Mouse (Mus musculus) midbrain, embryonic 12.5 days (tissue): ENCODE data around the gene Ccdc182. TPM values are rescaled to one million over a fixed set of nuclear protein-coding genes. Genes with fewer than 3 reads are reported as not detected.

Experiments used
- ATAC-seq: fragments of 200-750 bp; cut with Nextera tagmentation; 2 replicates; pipeline ENCODE4 v1.8.0; 2017; ENCODE audit warnings: low read depth, moderate TSS enrichment, moderate library complexity; ENCODE audit not compliant: low FRiP score
- H3K27ac ChIP-seq: fragments of 300-500 bp; sonication (generic); replicated peaks from 2 replicates; pipeline ENCODE4 v1.5.1; 2016; ENCODE audit warnings: mild to moderate bottlenecking
- H3K27me3 ChIP-seq: fragments of 300-500 bp; sonication (generic); 2 replicates; pipeline ENCODE4 v1.6.1; 2016; ENCODE audit warnings: mild to moderate bottlenecking
- H3K36me3 ChIP-seq: fragments of 300-500 bp; sonication (generic); 2 replicates; pipeline ENCODE4 v1.6.1; 2016
- H3K4me1 ChIP-seq: fragments of 300-500 bp; sonication (generic); 2 replicates; pipeline ENCODE4 v1.6.1; 2016
- H3K4me2 ChIP-seq: fragments of 300-500 bp; sonication (generic); replicated peaks from 2 replicates; pipeline ENCODE4 v1.6.1; 2016; ENCODE audit warnings: mild to moderate bottlenecking, moderate library complexity
- H3K4me3 ChIP-seq: fragments of 300-500 bp; sonication (generic); 2 replicates; pipeline ENCODE4 v1.5.1; 2016; ENCODE audit warnings: mild to moderate bottlenecking
- H3K9ac ChIP-seq: fragments of 300-500 bp; sonication (generic); replicated peaks from 2 replicates; pipeline ENCODE4 v1.6.1; 2016; ENCODE audit warnings: mild to moderate bottlenecking, moderate library complexity
- H3K9me3 ChIP-seq: fragments of 300-500 bp; sonication (generic); 2 replicates; pipeline ENCODE4 v1.6.1; 2016; ENCODE audit warnings: mild to moderate bottlenecking
- WGBS: fragments of 180-500 bp; shearing (Covaris S2); methylation state at CpG from one replicate; pipeline ENCODE4 v1.1.7; 2016; 5-methylcytosine and 5-hydroxymethylcytosine counted together
- polyA plus RNA-seq: library from polyadenylated mRNA; unstranded; fragments of >200 nt; fragmentation: Nextera tagmentation; extraction: Ambion mirVana; gene quantifications from 2 replicates; pipeline ENCODE4 v1.2.1, GENCODE M21; 2016

Gene Ccdc182
- polyA plus RNA-seq = 5.0 and 5.7 TPM in 2 replicates

- ATAC-seq = no peak
Measured at GRCm38 (mm10) chr11:88293631-88294393, at the start of gene Ccdc182. Gene Ccdc182, plus strand, starts transcription at chr11:88294058.

DNA sequence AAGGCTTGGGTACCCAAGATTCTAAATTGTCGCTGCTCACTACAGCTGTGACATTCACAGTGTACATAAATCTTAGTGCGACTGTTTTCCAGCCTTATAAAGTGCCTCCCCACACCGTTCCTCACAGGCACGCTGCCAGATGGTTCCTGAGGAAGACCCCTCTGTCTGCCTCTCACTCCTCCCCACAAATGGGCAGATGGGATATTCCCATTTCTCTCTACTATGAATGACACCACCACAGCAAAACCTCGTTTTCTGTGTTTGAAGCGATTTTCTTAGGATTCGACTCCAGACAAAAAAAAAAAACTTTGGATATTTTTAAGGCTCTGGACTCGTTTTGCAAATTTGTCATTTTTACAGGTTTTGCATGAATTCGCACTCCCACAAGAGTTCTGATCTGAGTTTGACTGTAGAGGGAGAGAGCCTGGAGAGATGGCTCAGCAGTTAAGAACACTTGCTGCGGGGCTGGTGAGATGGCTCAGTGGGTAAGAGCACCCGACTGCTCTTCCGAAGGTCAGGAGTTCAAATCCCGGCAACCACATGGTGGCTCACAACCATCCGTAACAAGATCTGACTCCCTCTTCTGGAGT is 48.2 kb upstream of the Ccdc182 start:
- Histone ChIP-seq H3K4me3 (no peak overlapping the region), H3K9me3 (no peaks in the 10 kb centered on the region), H3K27ac (no peak overlapping the region), H3K9ac (no peak overlapping the region), H3K4me2 (no peak overlapping the region), H3K4me1 (peaks cover 33% of the 10 kb centered on the region), H3K36me3 (no peaks in the 10 kb centered on the region), H3K27me3 (0 out of 2 replicates have a peak, but pooled peaks cover 2% of the 10 kb centered on the region)
- no peak for ATAC-seq
- 87% methylated on average over 14 of the region's 14 CpGs for WGBS

More at GRCm38 (mm10) chr11:88293631-88294393, at the start of gene Ccdc182:
- WGBS = 33% methylated on average over 20 of the region's 20 CpGs
- Histone ChIP-seq H3K4me3 (peak within 1 kb of the TSS; percentile 30), H3K9ac (peak within 1 kb of the TSS; percentile 50), H3K9me3 (no peaks in the 10 kb centered on the region), H3K4me2 (peak within 1 kb of the TSS; percentile 45), H3K27ac (peak within 1 kb of the TSS; percentile 67), H3K36me3 (no peaks in the 10 kb centered on the region), H3K27me3 (0 out of 2 replicates have a peak, but pooled peaks cover 8% of the 10 kb centered on the region), H3K4me1 (peaks cover 32% of the 10 kb centered on the region; the same call in 1 of the 2 replicates)

- Histone ChIP-seq H3K4me3 (no peak overlapping the region), H3K9me3 (no peaks in the 10 kb centered on the region), H3K4me1 (peaks cover 38% of the 10 kb centered on the region), H3K27ac (peak overlapping the region; percentile 39; the same call in 1 of the 2 replicates), H3K36me3 (no peaks in the 10 kb centered on the region), H3K4me2 (no peak overlapping the region), H3K9ac (no peak overlapping the region), H3K27me3 (0 out of 2 replicates have a peak, but pooled peaks cover 8% of the 10 kb centered on the region)
- ATAC-seq = no peak
- WGBS = 63% methylated on average over 5 of the region's 5 CpGs
Measured at GRCm38 (mm10) chr11:88248636-88249035, 45.2 kb upstream of the Ccdc182 start.

DNA sequence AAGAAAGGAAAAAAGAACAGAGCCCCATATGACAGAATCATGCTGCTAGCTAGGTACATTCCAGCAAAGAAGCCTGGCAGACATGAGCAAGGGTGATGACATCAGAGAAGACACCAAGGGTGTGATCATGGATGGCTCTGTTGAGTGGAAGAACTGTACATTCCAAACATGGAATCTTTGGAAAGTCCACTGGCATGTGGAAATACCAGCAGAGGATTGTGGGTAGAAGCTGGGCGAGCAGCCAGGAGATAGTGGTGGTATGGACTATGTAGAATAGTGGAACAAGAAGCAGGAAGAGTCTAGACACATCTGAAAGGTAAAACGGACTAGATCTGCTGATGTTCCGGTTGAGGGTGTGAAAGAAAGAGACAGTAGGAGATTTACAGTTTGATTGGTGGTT is 43.3 kb upstream of the Ccdc182 start:
- Histone ChIP-seq H3K4me2 (no peak overlapping the region), H3K4me3 (no peak overlapping the region), H3K27me3 (0 out of 2 replicates have a peak, but pooled peaks cover 8% of the 10 kb centered on the region), H3K27ac (no peak overlapping the region), H3K4me1 (peaks cover 45% of the 10 kb centered on the region), H3K36me3 (no peaks in the 10 kb centered on the region), H3K9ac (no peak overlapping the region), H3K9me3 (no peaks in the 10 kb centered on the region)
- no peak for ATAC-seq
- 89% methylated on average over 3 of the region's 3 CpGs for WGBS

DNA sequence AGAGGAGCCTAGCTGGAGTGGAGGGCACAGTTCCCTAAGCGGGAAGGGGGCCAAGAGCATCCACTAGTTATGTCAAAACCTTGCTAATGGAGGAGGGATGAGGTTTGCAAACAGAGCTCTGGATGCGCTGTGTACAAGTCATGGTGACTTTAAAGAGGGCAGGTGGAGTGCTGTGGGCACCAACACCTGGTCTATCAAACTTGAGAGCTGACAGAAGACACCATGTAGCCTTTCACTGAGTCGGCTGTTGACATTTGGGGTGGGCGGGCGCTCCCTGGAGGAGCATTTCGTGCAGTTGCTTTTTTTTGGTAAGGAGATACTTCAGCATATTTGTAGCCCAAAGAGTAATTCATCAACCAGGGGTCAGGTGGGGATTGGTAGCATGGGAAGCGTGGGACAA is 42.6 kb upstream of the Ccdc182 start:
- H3K27ac ChIP-seq = no peak overlapping the region
- no peak overlapping the region for H3K4me3 ChIP-seq
- no peak overlapping the region for H3K9ac ChIP-seq
- ATAC-seq = no peak
- H3K4me1 ChIP-seq = peaks cover 45% of the 10 kb centered on the region
- no peaks in the 10 kb centered on the region for H3K36me3 ChIP-seq
- WGBS = 86% methylated on average over 7 of the region's 7 CpGs
- 0 out of 2 replicates have a peak, but pooled peaks cover 8% of the 10 kb centered on the region for H3K27me3 ChIP-seq
- no peak overlapping the region for H3K4me2 ChIP-seq
- H3K9me3 ChIP-seq = no peaks in the 10 kb centered on the region

DNA sequence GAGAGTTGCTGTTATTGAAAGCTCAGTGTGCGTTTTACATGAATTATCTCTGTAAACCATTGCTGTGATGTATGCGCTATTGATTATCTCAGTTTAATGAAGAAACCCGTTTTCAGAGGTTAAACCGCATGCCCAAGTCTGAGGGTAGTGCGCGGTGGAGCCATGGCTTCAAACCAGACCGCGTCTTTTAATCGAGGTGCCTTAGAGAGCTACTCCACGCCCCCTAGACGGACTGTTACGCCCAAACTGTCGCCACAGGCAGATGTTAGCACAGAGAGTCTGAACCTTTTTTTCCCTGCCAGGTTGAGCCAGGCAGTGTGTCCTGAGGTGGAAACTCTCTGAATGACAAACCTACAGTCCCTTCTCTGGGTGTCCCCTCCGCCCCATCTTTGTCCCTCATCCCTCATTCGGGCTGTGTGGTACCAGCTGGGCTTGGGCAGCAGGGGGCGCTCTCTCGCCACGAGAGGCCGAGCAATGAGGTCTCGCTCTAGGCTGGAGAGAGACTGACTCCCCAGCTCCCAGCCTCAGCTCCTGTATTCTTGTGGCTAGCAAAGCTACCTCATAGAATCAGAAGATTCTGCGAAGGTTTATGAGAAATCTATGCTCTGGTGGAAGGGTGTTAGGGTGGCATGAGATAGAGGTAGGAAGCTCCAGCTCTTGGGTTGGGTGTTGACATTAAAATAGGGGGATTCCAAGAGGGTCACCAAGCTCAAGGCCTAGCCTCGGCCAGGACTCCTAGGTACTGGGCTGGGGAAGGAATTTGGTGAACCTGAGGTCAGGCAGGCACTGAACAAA is 41.7 kb upstream of the Ccdc182 start:
- Histone ChIP-seq H3K27me3 (0 out of 2 replicates have a peak, but pooled peaks cover 8% of the 10 kb centered on the region), H3K4me2 (peak overlapping the region; percentile 35), H3K27ac (peak overlapping the region; percentile 90), H3K9ac (0 out of 2 replicates have a peak overlapping the region, but pooled peaks have one; percentile 24), H3K4me3 (no peak overlapping the region), H3K9me3 (no peaks in the 10 kb centered on the region), H3K36me3 (no peaks in the 10 kb centered on the region), H3K4me1 (peaks cover 45% of the 10 kb centered on the region)
- ATAC-seq = peak; percentile 83
- WGBS = 12% methylated on average over 22 of the region's 22 CpGs

DNA sequence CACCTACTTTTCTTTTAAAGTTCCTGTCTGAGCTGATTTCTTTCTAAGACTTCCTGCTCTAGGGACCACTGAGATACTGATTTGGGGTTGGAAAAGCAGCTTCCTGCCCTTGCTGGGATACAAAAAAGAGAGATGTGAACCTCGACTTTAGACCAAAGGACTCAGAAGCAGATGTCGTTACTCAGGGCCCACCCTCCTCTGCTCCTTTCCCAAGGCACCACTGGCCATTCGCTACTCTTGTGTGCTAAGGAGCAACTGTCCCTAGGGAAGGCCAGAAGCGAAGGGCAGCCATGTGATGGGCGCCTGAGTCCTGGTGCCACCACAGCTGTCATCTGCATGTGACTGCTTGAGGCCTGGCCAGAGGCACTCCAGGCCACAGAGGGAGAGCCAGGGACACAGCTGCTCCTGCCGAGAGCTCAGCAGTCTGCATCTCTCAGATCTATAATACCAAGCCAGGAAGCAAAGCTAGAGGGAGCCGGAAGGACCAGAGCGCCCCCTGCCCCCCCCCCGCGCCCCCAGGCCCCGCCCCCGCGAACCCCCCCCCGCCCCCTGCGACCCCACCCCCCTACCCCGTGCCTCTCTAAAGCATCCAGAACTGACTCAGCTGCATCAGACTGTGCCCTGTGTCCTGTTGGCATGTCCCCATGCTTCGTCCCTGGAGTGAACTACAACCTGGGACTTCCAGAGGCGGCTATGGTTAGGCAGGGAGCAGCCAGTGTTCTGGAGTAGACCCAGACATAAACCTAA is 40.9 kb upstream of the Ccdc182 start:
- WGBS = 15% methylated on average over 12 of the region's 18 CpGs
- Histone ChIP-seq H3K4me3 (no peak overlapping the region), H3K27me3 (0 out of 2 replicates have a peak, but pooled peaks cover 8% of the 10 kb centered on the region), H3K4me1 (peaks cover 45% of the 10 kb centered on the region), H3K4me2 (peak overlapping the region; percentile 38), H3K9ac (peak overlapping the region; percentile 16; the same call in 1 of the 2 replicates), H3K9me3 (no peaks in the 10 kb centered on the region), H3K36me3 (no peaks in the 10 kb centered on the region), H3K27ac (peak overlapping the region; percentile 90)
- peak; percentile 80 for ATAC-seq

DNA sequence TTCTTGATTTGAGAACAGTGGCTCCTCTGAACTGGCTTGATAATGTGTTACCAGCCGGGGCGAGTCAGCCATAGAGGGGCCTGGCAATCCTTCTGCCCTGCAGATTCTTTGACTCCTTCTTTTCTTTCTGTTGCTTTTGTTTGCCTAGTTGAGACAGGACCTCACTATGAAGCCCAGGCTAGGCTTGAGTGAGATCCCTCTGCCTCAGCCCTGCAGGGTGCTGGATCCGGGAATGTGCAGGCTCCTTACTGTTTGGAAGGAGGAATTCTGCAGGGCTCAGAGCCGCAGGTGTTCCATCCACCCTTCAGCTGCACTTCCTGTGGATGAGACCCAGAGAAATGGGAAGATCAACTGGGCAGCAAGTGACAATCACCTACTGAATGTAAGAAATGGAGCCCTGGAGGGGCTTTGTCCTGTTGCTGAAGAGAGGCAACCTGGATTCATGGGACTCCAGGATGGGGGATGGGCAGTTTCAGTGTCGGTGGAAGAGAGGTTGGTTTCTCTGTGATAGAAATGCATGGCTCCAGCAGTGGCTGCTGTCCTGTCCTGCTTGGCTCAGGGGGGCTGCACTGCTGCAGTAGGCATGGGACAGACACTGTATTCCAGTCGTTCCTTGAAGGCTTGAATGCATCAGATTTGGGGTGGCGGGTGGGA is 40.2 kb upstream of the Ccdc182 start:
- Histone ChIP-seq H3K9ac (peak overlapping the region; percentile 16; the same call in 1 of the 2 replicates), H3K4me3 (peak overlapping the region; percentile 4; the same call in 1 of the 2 replicates), H3K4me1 (peaks cover 40% of the 10 kb centered on the region), H3K27me3 (0 out of 2 replicates have a peak, but pooled peaks cover 8% of the 10 kb centered on the region), H3K27ac (peak overlapping the region; percentile 90), H3K4me2 (peak overlapping the region; percentile 38), H3K36me3 (no peaks in the 10 kb centered on the region), H3K9me3 (no peaks in the 10 kb centered on the region)
- 23% methylated on average over 7 of the region's 7 CpGs for WGBS
- ATAC-seq = peak; percentile 51; the same call in 1 of the 2 replicates

DNA sequence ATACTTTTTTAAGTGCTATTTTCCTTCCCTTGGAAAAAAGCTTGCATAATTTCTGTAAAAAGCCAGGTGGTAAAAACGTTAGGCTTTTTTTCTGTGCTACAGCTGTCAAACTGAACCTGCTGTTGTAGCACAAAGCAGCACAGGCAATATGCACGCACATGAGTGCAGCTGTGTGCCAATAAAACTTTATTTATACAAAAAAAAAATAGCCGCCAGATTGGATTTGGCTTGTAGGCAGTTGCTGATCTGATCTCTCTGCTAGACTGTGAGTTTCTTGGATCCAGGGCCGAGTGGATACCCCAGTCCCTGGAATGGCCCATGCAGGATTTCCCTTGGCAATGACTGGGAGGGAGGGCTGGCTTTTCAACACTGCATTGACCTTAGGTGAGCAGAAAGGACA is 36.2 kb upstream of the Ccdc182 start:
- Histone ChIP-seq H3K36me3 (peaks cover 8% of the 10 kb centered on the region; the same call in 1 of the 2 replicates), H3K9me3 (peaks cover 6% of the 10 kb centered on the region; the same call in 1 of the 2 replicates), H3K27ac (no peak overlapping the region), H3K4me2 (no peak overlapping the region), H3K9ac (no peak overlapping the region), H3K4me1 (peaks cover 17% of the 10 kb centered on the region), H3K4me3 (no peak overlapping the region), H3K27me3 (no peaks in the 10 kb centered on the region)
- WGBS = 85% methylated on average over 4 of the region's 4 CpGs
- ATAC-seq = no peak

DNA sequence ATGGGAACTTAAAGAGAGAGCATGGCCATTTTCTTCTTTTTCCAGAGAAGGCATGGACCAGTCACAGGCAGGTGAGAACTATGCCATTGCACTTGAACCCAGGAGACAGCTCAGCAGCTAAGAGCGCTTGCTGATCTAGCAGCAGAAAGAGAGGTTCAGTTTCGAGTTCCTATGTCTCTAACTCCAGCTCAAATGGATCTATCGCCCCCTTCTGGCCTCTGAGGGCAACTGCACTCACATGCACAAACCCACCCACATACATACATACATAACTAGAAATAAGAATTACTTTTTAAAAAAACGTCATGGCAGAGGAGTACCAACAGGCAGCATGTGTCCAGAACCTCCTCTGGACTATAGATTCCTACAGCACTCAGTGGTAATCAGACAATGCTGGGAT is 35.6 kb upstream of the Ccdc182 start:
- ATAC-seq = no peak
- H3K36me3 ChIP-seq = peaks cover 8% of the 10 kb centered on the region; the same call in 1 of the 2 replicates
- no peak overlapping the region for H3K27ac ChIP-seq
- 83% methylated on average over 4 of the region's 4 CpGs for WGBS
- H3K27me3 ChIP-seq = no peaks in the 10 kb centered on the region
- no peak overlapping the region for H3K9ac ChIP-seq
- no peak overlapping the region for H3K4me3 ChIP-seq
- H3K4me2 ChIP-seq = no peak overlapping the region
- peaks cover 12% of the 10 kb centered on the region for H3K4me1 ChIP-seq
- H3K9me3 ChIP-seq = peaks cover 6% of the 10 kb centered on the region; the same call in 1 of the 2 replicates
